Mouse (Mus musculus) bone marrow, adult 2 months (tissue): ENCODE results near the gene Hoxb3.

ENCODE experiments used
- CTCF ChIP-seq: fragments of 200-500 bp; IDR thresholded peaks from 2 replicates; pipeline ENCODE4 v1.5.1; 2011; ENCODE audit warnings: low read length, control low read depth; ENCODE audit not compliant: control insufficient read depth, insufficient read depth
- POLR2A ChIP-seq: fragments of 200-500 bp; IDR thresholded peaks from 2 replicates; pipeline ENCODE4 v1.6.1; 2011; ENCODE audit warnings: low read depth, mild to moderate bottlenecking, control low read depth, low read length, borderline replicate concordance; ENCODE audit not compliant: control insufficient read depth

GRCm38 (mm10) chr11:96281855-96282570 is 41.1 kb upstream of the Hoxb3 start, which contains the start of gene Hoxb8:
- TF ChIP-seq POLR2A (no peak), CTCF (no peak)
